Mouse (Mus musculus): ENCODE results near the gene Ppp6c.
"Not testable (repeated sequence)": the region's sequence is repeated elsewhere in the genome, so short reads cannot be mapped to it uniquely, and the experiment has no call there.

The Ppp6c gene

DNA sequence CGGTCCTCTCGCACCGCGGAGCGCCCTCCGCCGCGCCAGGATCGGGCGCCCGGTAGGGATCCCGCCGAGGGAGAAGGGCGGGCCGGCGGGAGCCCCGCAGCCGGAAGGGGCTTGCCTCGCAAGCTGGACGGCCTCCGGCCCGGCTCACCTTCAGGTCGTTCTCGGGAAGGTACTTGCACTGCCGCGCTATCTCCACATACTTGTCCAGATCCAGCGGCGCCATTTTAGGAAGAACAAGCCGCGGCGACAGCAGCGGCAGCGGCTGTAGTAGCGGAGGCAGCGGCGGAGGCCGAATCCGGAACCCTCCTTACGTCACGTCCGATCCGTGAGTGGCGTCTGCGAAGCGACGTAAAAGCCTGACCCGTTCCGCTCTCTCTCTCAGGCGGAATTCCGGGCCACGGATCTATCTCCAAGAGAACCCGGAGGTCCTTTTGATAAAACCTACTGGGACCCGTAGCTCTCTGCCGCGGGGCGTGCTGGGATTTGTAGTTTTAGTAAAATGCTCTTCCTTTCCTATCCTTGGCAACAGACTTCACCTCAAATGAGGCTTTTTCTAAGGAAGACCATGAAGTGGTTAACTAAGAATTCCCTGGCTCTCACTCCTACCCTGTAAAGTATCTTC lies at the start of gene Ppp6c:
Gene Ppp6c, minus strand, starts transcription at position 433 of the 622 bp plus-strand sequence.
- peak; percentile 82 for DNase-seq (ENCODE audit: low spot score)

DNA sequence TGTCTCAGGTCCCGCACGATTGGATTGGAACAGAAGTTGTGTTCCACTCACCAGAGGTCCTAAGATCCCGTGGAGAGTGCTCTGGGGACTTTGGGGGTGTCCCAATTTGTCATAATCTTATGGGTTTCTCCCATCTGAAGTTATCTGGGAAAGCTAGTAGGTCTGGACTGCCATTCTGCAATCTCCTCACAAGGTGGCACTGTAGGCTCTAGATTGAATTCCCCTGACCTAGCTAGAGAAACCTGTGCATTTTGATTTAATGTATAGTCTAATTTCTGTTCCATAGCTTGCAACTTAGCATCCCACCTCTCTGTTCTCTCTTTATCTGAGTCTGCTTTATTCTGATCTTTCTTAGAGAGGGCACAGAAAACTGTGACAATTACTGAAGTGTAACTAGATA lies 42.1 kb upstream of the Ppp6c start:
- peak; percentile 1 for DNase-seq (ENCODE audit: low spot score)

DNA sequence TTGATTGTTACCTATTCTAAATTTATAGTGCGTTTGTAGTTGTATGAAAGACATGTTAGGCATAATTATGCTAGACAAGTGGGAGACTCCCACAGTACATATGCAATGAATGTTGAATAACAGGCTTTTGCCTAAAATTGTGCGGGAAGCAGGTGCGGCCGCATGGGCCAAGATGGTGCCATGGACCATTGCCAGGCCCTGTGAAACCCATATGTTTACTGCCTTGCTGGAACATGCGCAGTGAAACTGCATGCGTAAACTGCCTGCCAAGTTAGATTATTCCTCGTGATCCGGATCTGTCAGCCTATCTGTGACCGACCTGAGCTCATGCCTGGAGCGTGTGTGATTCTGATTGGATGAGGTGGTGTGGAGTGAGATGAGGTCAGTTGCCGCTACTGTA lies 26.0 kb upstream of the Ppp6c start:
- not testable (repeated sequence) for DNase-seq (ENCODE audit: low spot score)

DNA sequence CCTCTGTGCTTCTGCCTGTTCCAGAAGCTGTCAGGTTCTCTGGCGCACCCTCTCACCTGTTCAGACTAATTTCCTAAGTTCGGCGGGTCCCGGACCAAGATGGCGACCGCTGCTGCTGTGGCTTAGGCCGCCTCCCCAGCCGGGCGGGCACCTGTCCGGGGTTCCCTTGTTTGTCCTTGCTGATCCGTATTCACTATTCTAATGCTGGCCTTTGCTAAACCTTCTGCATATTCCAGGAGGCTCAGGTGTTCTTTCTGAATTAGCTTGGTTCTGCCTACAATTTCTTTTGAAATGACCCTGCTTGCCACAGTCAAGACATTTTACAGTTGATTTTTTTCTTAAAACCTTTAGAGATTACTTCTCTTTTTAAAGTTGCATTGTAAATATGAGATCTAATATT lies 20.6 kb upstream of the Ppp6c start:
- not testable (repeated sequence) for DNase-seq (ENCODE audit: low spot score)

DNA sequence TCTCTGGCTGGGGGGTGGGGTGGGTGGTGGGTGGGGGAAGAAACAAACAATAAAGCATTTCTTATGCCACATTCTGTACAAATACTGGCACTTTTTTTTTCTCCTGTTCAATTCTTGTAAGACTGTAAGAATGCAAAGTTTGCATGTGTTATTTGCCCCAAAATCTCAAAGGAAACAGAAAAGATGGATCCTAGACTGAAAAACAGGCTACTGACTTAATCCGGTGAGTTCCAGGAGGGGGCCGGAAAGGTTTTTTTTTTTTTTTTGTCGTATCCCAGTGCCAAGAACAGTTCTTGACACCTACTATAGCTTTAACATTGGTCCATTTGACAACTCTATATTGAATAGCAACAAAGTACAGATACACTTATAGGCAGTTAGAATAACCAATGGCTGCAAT lies 480 bp upstream of the Ppp6c start:
- no peak for DNase-seq (ENCODE audit: low spot score)

DNA sequence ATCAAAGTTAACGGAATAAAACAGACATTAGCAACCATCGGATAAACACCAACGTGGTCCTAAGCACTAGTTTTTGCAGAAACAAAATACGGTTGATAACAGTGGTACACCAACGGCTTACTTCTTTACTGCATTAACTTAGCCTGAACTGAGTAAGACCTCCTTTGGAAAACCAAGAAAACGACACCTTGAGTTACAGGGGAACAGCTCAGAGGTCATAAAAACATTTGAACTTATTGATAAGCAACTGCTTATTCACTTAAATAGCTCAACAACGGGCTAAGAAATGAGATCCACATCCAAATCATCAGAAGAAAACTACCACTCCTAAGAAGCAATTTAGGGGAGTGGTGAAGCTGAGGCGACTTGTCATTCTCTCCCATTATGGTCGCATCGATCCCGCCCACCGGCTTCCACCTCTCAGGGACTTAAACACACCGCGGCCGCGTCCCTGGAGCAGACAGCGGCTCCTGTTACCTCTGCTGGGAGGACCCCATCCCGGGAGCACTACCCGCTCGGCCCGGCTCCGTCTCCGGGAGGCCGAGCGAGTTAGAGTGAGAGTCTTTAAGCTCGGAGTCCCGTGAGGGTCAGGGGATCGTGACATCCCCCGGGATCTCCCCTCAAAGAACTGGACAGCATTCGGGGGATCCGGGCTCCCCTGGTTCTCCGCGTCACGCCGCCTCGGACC lies 776 bp downstream of the Ppp6c start:
- DNase-seq (ENCODE audit: low spot score): peak; percentile 36

DNA sequence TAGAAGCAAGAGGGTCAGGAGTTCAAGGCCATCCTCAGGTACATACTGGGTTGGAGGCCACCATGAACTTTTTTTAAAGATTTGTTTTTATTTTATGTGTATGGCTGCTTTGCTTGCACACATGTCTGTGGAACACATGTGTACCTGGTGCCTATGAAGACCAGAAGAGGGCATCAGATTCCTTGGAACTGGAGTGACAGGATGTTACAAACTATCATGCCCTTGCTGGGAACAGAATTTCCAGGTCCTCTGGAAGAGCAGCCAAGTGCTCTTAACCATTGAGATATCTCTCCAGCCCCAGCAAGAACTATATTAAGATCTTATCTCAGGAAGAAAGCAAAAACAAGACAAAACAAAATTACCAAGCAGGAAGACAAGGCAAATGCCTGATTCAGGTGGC lies 1.6 kb downstream of the Ppp6c start:
- no peak for DNase-seq (ENCODE audit: low spot score)

DNA sequence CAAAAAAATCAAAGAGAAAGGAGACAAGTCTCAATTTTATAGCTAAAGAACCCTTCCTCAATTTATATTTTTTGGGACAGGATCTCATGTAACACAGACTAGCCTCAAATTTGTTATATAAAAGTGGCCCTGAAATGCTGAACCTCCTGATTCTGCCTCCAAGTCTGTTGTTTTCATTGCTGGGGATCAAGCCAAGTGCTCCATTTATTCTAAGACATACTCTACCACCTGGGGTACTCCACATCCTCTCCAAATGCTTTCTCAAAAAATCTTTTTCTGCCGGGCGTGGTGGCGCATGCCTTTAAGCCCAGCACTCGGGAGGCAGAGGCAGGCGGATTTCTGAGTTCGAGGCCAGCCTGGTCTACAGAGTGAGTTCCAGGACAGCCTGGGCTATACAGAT lies 6.2 kb downstream of the Ppp6c start:
- DNase-seq (ENCODE audit: low spot score): no peak

DNA sequence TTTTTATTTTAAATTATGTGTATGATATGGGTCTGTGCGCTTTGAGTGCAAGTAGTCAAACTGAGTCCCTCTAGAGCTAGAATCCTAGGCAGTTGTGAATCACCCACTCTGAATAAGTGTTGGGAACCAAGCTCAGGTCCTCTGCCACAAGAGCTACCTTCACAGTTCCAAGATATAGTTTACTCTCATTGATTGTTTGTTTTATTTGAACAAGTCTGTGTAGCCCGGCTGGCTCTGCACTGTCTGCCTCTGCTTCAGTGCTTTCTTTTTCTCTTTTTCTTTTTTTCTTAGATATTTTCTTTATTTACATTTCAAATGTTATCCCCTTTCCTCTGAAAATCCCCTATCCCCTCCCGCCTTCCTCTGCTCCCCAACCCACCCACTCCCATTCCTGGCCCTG lies 7.2 kb downstream of the Ppp6c start:
- no peak for DNase-seq (ENCODE audit: low spot score)

DNA sequence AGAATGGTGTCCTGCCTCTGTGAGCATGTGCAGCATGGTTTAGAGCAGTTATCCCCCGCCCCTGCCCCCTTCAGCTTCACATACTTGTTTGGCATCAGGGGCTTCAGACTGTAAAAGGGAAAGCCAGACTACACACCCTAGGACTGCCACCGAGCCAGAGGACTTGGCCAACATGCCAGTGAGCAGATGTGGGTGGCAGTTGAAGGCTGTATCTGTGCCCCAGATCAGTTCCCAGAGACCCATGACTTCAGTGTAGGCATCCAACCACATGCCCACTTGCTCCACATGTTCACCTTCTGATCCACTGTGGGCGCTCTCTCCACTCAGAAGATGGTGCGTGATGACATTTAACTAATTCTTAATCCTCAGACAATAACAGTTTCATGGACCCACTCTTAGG lies 9.1 kb downstream of the Ppp6c start:
- DNase-seq (ENCODE audit: low spot score): no peak

DNA sequence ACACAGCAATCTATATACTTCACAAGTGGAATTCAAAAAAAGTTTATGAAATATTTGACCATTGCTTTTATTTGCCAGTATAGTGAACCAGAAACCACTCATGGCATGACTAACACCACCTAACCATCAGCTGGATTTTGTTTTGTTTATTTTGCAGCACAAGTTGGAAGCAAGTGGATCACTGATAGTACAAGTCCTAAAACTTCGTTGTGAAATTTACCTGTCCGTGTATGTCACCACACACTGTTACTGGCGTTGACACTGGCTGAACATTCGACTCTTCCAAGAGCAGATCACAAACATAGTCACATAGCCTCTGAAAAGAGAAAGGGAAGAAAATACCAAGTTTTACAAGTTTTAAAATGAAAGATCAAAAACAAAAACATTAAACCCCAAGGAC lies 15.5 kb downstream of the Ppp6c start:
- no peak for DNase-seq (ENCODE audit: low spot score)

DNA sequence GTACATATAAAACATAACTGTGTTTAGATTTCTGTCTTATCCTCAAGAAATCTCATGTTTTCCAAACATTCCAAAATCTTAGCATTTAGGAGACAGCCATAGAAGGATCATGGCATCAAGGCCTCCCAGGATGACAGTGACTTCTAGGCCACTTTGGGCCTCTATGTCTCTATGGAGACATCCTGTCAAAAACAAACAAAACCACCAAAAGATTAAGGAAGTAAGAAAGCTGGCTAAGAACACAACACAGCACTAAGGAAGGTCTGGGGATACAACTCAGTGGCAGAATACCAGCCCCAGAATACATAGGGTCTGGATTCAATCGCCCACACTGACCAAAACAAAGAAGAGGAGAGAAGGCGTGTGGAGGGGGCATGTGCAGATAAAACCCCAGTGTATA lies 22.9 kb downstream of the Ppp6c start:
- no peak for DNase-seq (ENCODE audit: low spot score)

DNA sequence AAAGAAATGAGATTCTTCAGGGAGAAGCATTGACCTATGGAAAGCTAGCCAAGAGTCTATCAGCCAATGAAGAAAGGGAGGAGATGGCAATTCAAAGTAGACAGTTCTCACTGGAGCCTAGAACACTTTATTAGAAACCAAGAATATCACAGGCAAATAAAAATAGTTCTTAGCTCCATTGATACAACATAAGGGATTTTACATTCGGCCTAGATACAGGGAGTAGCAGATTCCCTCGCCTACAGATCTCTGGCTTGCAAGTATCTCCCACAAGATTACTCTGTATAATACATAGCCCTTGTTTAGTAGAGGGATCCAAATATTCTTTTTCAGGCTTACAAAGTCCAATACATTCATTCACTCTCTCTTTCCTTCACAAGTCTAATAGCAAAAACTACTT lies 31.4 kb downstream of the Ppp6c start:
- no peak for DNase-seq (ENCODE audit: low spot score)

DNA sequence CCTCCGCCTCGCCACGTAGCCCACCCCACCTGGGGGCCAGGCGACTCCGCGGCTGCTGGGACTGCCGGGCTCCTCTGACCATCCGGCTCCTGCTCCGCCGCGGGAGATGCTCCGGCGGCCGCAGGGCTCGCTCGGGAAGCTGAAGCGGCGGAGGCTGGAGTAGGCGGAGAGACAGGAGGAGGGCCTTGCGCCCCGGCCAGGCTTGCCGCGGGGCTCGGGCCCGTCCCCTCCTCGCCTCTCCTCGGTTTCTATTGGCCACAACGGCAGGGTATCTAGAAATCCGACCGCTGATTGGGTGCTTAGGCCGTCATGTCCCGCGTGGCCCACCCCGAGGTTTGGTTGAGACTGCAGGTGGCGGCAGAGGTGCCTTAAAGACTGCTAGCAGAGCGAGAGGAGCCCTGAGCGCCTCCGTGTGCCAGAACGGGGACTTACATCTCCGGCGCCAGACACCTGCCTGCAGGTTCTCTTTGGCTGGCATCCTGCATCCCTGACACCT lies 35.6 kb downstream of the Ppp6c start, which contains the start of gene Scai:
Gene Scai, minus strand, starts transcription at position 174 of the 496 bp plus-strand sequence.
- peak; percentile 90 for DNase-seq (ENCODE audit: low spot score)

DNA sequence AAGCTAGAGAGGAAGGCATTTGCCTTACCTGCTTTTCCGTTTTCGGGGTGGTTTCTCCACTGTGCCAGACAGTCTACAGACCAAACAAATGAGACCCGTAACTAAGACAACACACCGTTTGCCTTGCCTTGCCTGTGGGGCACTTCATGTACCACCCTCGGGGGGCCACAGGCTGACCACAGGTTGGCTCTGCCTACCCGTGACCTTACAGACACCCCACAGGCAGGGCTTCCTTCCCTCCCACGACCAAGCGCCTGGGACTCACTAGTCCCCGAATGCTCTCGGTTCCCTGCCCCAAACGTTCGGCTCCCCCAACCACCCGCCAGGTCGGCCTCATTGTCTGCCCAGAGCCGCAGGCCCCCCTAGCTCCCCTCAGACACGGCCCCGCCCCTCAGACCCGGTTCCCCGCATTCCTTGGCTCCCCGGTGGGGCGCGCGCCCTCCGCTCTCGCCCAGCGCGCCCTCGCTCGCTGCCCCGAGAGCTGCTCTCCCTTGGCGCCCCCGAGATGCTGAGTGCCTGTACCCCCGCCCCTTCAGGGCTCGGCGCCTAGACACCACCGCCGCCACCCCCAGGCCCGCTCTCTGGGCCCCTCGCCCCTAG lies 36.2 kb downstream of the Ppp6c start:
- DNase-seq (ENCODE audit: low spot score): no peak

DNA sequence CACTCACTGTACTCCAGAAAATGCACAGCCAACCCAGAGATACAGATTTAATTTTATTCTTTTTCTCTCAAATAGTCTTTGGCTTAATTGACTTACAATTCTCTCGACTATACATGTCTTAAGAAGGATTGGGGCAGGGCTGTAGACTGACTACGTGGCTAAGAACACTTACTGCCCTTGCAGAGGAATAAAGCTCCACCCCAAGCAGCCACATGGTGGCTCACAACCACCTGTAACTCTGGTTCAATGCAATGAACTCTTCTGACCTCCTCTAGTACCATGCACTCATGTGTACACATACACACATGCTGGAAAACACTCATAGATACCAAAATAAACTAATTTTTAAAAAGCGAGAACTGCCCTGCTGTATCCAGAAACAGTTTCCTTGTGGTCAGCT lies 40.3 kb downstream of the Ppp6c start:
- no peak for DNase-seq (ENCODE audit: low spot score)

DNA sequence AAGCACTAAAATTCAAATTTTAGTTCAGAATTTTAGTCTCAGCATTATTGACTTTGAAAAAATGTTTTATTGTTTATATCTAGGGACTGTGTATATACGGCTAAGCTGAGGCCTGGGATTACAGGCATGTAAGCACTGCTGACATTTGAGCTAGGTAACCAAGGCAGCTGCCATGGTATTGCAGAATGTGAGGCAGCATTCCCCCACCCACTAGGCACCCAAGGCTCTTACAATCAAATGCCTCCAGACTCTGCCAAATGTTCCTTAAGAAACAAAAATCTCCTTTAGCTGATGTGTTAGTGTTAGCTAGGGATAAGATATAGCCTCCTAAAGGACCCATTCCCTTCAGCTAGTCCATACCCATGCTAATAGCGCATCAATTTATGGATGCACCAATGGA lies 42.7 kb downstream of the Ppp6c start:
- DNase-seq (ENCODE audit: low spot score): no peak

DNA sequence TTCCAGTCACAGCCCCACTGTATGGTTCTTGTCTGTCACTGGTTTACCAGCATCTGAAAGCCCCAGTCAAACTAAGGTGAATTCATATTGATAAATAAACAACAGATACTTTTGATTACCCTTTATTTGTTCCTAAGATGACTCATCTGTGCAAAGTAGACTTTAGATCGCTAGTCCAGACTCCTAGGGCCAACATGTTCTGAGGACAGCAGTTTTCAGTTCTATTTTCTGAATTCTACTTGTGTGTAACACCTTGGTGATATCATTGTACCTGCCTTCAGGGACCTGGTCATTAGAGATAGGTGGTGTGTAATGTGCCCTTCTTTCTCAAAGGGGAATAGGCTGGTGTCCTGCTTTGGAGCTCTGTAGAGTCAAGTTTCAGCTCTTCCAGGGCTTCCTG lies 65.3 kb downstream of the Ppp6c start:
- no peak for DNase-seq (ENCODE audit: low spot score)

DNA sequence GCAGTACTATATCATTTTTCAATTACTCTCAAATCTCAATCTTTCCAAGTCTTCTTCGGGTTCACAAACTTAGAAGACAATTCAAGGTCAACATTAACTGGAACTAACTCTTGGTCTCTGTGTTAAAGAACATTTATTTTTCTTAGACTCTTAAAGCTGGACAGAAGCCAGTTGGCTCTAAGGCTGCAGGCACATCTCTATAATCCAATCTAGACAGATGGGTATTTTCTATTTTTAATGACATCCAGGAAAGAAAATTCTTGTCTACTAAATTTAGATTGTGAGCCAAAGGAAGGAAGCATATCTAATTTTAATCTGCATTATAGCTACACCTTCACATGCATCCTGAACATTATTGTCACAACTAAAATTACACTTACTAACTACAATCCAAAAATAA lies 68.3 kb downstream of the Ppp6c start:
- DNase-seq (ENCODE audit: low spot score): no peak

DNA sequence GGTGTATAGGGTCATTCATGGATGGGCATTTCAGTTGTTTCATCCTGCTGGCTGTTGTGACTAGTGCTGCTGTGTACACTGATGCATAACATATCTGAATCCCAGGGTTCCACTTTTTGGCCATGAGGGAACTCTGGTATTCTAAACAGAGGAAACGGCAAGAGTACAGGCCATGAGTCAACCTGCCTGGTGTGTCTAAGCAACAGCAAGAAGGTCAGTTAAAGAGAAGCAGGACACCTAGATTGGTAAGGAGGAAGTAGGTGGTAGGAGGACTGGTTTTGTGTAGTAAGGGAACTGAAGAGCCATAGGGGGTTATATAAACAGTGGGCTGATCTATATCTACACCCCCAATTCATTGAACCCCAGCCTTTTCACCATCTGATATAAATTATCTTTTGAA lies 69.4 kb downstream of the Ppp6c start:
- DNase-seq (ENCODE audit: low spot score): no peak

DNA sequence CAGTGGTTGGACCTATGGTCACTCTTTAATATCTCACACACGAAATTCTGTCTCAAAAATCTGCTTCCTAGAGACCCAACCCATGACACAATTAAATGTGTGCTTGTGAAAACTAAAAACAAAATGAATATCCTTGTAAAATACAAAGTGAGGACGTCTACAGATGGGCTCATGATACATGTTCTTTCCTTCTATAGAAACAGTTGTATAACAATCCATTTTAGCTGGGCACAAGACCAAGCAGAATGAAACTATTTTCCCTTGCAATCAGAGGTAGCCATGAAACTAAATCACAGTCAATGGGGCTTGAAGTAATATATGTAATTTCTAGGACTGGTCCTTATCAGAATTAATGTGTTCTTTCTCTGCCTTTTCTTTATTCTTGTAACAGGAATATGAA lies 75.3 kb downstream of the Ppp6c start:
- DNase-seq (ENCODE audit: low spot score): no peak

DNA sequence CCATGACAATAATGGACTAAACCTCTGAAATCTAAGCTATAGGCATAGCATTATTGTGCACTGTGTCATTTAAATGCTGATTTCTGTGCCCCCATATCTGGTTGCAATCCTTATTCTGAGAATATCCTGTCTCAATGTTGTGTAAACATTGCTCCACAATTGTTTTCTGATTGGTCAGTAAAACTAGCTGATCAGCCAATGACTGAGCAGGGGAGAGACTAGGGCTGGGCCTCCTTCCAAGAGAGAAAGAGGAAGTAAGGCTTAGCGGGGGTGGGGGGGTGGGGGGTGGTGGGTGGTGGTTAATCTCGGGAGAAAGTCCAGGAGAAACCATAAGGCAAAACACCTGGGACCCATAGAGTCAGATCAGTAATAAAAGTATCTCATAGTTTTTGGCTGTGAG lies 78.2 kb downstream of the Ppp6c start:
- DNase-seq (ENCODE audit: low spot score): no peak

DNA sequence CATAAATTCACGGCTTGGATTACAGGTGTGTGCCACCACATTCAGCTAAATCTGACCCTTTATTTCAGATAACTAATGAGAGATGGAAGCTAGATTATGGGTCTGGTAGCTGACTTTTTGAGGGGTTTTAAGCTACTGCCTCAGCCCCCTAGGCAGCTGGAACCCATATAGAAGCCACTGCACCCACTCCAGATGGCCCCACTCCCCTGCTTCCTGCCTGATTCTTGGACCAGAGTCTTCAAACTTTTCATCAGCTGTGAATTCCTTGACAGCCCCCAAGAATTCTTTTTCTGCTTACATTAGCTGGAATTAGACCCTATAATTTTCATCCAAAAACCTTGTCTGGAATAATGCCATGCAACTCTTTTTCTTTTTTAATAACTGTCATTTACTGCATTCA lies 79.8 kb downstream of the Ppp6c start:
- DNase-seq (ENCODE audit: low spot score): no peak

Measured in ovary, postnatal 14 days (tissue).